Mouse (Mus musculus) MEL (cell line): ENCODE data around the gene Slfn8.
A peak's percentile ranks its signal among the peaks of the same experiment; 100 is the strongest.

Source experiments
- CTCF ChIP-seq, 3 experiments: IDR thresholded peaks in 2 of 3; conservative IDR thresholded peaks in 1 of 3; 2 replicates each; pipeline ENCODE4 v1.5.1; 2011 to 2012; ENCODE audit warnings: low read length in 3 of 3, low read depth in 2 of 3, mild to moderate bottlenecking in 2 of 3, improper control_type of control experiment in 1 of 3, inconsistent platforms in 1 of 3, mixed read lengths in 1 of 3, moderate library complexity in 1 of 3; ENCODE audit not compliant: control insufficient read depth in 1 of 3, insufficient read depth in 1 of 3, poor library complexity in 1 of 3, severe bottlenecking in 1 of 3
- GABPA ChIP-seq: IDR thresholded peaks from 2 replicates; pipeline ENCODE4 v1.6.1; 2012; ENCODE audit warnings: low read depth, mild to moderate bottlenecking, inconsistent platforms, low read length, improper control_type of control experiment, moderate library complexity
- POLR2A ChIP-seq, 2 experiments: IDR thresholded peaks; 2 replicates each; pipeline ENCODE4 v1.6.1; 2011 to 2012; ENCODE audit warnings: low read length in 2 of 2, mild to moderate bottlenecking in 2 of 2, control low read depth in 1 of 2, improper control_type of control experiment in 1 of 2, low read depth in 1 of 2, moderate library complexity in 1 of 2; ENCODE audit not compliant: control insufficient read depth in 1 of 2, insufficient read depth in 1 of 2, poor library complexity in 1 of 2

DNA sequence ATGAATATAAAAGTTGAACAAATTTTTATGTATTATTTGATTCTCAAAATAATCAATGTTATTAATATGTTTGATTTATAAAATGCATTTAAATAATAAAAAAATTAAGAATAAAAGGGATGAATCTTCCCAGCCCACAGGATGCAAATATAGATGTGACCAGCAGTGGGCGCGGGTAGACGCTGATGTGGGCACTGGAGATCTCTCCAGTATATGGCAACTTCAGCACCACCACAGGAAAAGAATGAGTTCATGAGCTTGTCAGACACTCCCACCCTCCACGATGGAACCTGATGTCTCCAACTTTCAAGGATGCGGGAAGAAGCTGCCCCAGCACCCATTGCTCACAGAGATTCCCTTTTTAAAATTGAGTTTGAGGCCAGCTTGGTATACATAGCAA is 37.3 kb upstream of the Slfn8 start:
- TF ChIP-seq CTCF (IDR thresholded peaks at IDR 0.05 in 2 of 3, conservative IDR thresholded peaks at IDR 0.05 in 1 of 3; ENCODE audit: control insufficient read depth in 1 of 3, insufficient read depth in 1 of 3, low read depth in 2 of 3, low read length in 3 of 3, poor library complexity in 1 of 3, severe bottlenecking in 1 of 3) (peak; percentile 41 to 62 (median 57)), POLR2A (IDR thresholded peaks at IDR 0.05; ENCODE audit: control insufficient read depth in 1 of 2, insufficient read depth in 1 of 2, low read depth in 1 of 2, low read length in 2 of 2, poor library complexity in 1 of 2) (no peak), GABPA (no peak)
